Mouse (Mus musculus): ENCODE data around the gene Daglb.

DNA sequence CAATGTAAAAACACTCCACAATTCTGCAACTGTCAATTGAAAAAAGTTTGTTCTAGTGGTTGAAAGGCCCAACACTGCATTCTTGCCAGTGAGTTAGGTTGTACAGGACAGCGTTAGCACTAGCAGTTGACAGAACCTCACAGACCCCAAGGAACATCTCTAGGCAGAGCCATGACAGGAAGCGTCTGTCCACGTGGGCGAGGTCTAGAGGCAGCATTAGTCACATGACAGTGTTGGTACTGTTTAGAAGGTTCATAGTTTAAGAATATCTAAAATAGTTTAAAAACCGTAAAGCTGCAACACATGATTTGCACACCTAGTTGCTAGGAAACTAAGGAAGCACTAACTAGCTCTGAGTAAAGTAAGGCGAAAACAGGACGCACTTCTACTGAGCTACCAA is 41.2 kb downstream of the Daglb start:
- TF ChIP-seq MAFK (IDR thresholded peaks at IDR 0.05; ENCODE audit: insufficient read depth, low read depth, low read length) (no peak), ZC3H11A (IDR thresholded peaks at IDR 0.05; ENCODE audit: borderline replicate concordance, low read depth, low read length) (no peak), HCFC1 (IDR thresholded peaks at IDR 0.05; ENCODE audit: borderline replicate concordance, insufficient read depth, low read length) (no peak), CHD2 (IDR thresholded peaks at IDR 0.05; ENCODE audit: low read depth, low read length) (no peak)

Measured in ES-E14 (cell line).